Mouse (Mus musculus) cerebellum, adult 2 months (tissue): ENCODE data around the gene Col6a2. TPM values are rescaled to one million over a fixed set of nuclear protein-coding genes. Genes with fewer than 3 reads are reported as not detected.

ENCODE experiments used
- DNase-seq, 2 experiments: peaks; one replicate each; pipeline ENCODE4 v3.0.0; 2021
- H3K27ac ChIP-seq: fragments of 200-500 bp; 2 replicates; pipeline ENCODE4 v1.5.1; 2012; ENCODE audit warnings: low read length, control low read depth, inconsistent platforms; ENCODE audit not compliant: insufficient read depth
- H3K27me3 ChIP-seq: fragments of 200-500 bp; 2 replicates; pipeline ENCODE4 v1.6.1; 2012; ENCODE audit warnings: inconsistent platforms, mild to moderate bottlenecking, low read length, moderate library complexity; ENCODE audit not compliant: control insufficient read depth, insufficient read depth
- H3K4me1 ChIP-seq: fragments of 200-500 bp; 2 replicates; pipeline ENCODE4 v1.6.1; 2011; ENCODE audit warnings: low read length; ENCODE audit not compliant: control insufficient read depth, insufficient read depth
- H3K4me3 ChIP-seq: fragments of 200-500 bp; replicated peaks from 2 replicates; pipeline ENCODE3; 2011; ENCODE audit warnings: mild to moderate bottlenecking, low read depth, low read length, control low read depth; ENCODE audit not compliant: insufficient read depth
- CTCF ChIP-seq: fragments of 200-500 bp; IDR thresholded peaks from 2 replicates; pipeline ENCODE4 v1.5.1; 2011; ENCODE audit warnings: low read depth, mild to moderate bottlenecking, control low read depth, low read length, moderate library complexity, borderline replicate concordance; ENCODE audit not compliant: insufficient read depth
- POLR2A ChIP-seq: fragments of 200-500 bp; IDR thresholded peaks from 2 replicates; pipeline ENCODE4 v1.6.1; 2011; ENCODE audit warnings: low read length, control low read depth, borderline replicate concordance; ENCODE audit not compliant: insufficient read depth
- WGBS: fragments of 180-500 bp; shearing (Covaris S2); methylation state at CpG from one replicate; pipeline ENCODE4 v1.1.7; 2018; 5-methylcytosine and 5-hydroxymethylcytosine counted together
- polyA plus RNA-seq: library from polyadenylated mRNA; depleted of rRNA; stranded (reverse); fragments of >200 nt; gene quantifications from 2 replicates; pipeline ENCODE4 v1.2.3, GENCODE M21; 2012

Gene Col6a2
- polyA plus RNA-seq, 1 experiment = 2.9 TPM

- no peak overlapping the region for H3K27ac ChIP-seq
- H3K27me3 ChIP-seq = no peaks in the 10 kb centered on the region
- H3K4me1 ChIP-seq = no peaks in the 10 kb centered on the region
- no peak for DNase-seq
- no peak for TF ChIP-seq POLR2A
- no peak for TF ChIP-seq CTCF
- WGBS = 92% methylated on average over 31 of the region's 31 CpGs
- no peak overlapping the region for H3K4me3 ChIP-seq
Observed at GRCm38 (mm10) chr10:76596338-76596737, 27.1 kb downstream of the Col6a2 start.

GRCm38 (mm10) chr10:76590197-76590596, 33.2 kb downstream of the Col6a2 start:
- Histone ChIP-seq H3K4me1 (no peaks in the 10 kb centered on the region), H3K4me3 (no peak overlapping the region), H3K27ac (no peak overlapping the region), H3K27me3 (no peaks in the 10 kb centered on the region)
- WGBS = 86% methylated on average over 11 of the region's 11 CpGs
- TF ChIP-seq POLR2A (no peak), CTCF (no peak)
- no peak for DNase-seq

DNA sequence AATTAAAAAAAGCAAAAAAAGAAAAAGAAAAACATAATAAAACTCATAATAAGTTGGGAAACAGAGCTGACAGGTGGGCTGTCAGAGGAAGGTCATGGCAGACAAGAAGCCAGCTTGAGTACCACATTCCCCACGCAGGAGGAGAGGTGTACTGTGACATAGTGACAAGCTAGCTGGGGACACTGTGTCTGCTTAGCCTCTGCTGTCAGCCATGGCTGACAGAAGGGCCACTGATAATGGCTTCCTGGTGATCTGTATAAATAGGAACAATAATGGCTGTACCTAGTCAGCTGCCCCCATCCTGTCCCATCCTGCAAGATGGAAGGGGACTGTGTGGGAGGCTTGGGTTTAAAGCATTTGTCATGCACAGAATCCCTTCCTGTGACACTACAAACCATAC, 37.2 kb downstream of the Col6a2 start:
- whole genome bisulfite sequencing = 57% methylated on average over 1 of the region's 1 CpGs
- no peak for DNase-seq
- Histone ChIP-seq H3K4me1 (no peaks in the 10 kb centered on the region), H3K27me3 (no peaks in the 10 kb centered on the region), H3K27ac (no peak overlapping the region), H3K4me3 (no peak overlapping the region)
- TF ChIP-seq POLR2A (no peak), CTCF (no peak)

- no peak overlapping the region for H3K27ac ChIP-seq
- no peak for TF ChIP-seq CTCF
- no peak for TF ChIP-seq POLR2A
- peak overlapping the region; percentile 39 for H3K4me3 ChIP-seq
- 16% methylated on average over 10 of the region's 10 CpGs for WGBS
- no peaks in the 10 kb centered on the region for H3K4me1 ChIP-seq
- no peaks in the 10 kb centered on the region for H3K27me3 ChIP-seq
- no peak for DNase-seq
Observed at GRCm38 (mm10) chr10:76584138-76584537, 39.3 kb downstream of the Col6a2 start.

GRCm38 (mm10) chr10:76576920-76577319, 46.5 kb downstream of the Col6a2 start:
- DNase-seq = no peak
- no peaks in the 10 kb centered on the region for H3K27me3 ChIP-seq
- H3K4me1 ChIP-seq = no peaks in the 10 kb centered on the region
- no peak overlapping the region for H3K4me3 ChIP-seq
- TF ChIP-seq CTCF (no peak), POLR2A (no peak)
- 87% methylated on average over 7 of the region's 7 CpGs for WGBS
- H3K27ac ChIP-seq = no peak overlapping the region

GRCm38 (mm10) chr10:76575374-76575773, 48.1 kb downstream of the Col6a2 start, which contains the start of gene Ftcd:
TSS of gene Ftcd (plus strand) at chr10:76575648.
- H3K27ac ChIP-seq = no peak within 1 kb of the TSS
- no peaks in the 10 kb centered on the region for H3K4me1 ChIP-seq
- H3K27me3 ChIP-seq = no peaks in the 10 kb centered on the region
- 79% methylated on average over 3 of the region's 3 CpGs for WGBS
- TF ChIP-seq CTCF (no peak), POLR2A (no peak)
- DNase-seq = no peak
- no peak within 1 kb of the TSS for H3K4me3 ChIP-seq

GRCm38 (mm10) chr10:76572151-76572550, 51.3 kb downstream of the Col6a2 start:
- H3K4me1 ChIP-seq = no peaks in the 10 kb centered on the region
- DNase-seq = no peak
- no peaks in the 10 kb centered on the region for H3K27me3 ChIP-seq
- no peak overlapping the region for H3K27ac ChIP-seq
- 38% methylated on average over 3 of the region's 3 CpGs for WGBS
- no peak overlapping the region for H3K4me3 ChIP-seq
- TF ChIP-seq CTCF = no peak
- TF ChIP-seq POLR2A = no peak

DNA sequence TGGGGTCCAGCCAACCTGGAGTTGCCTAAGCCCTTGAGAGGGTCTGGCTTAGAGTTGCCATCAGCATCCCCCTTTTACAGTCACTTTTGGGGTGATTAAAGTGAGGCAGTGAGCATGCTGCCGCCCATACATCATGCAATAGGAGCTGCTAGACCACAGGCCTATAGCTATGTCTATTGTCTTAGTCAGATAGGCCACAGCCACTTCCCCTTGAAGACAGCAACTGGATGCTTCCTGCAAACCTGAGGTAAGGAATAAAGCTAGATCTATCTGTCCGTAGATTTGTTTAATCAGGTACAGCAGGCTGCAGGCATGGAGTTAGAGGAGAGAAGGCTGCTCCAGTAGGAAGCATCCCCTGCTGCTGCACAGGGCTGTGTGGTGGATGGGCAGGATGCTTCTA, 52.4 kb downstream of the Col6a2 start:
- Histone ChIP-seq H3K27me3 (no peaks in the 10 kb centered on the region), H3K4me3 (no peak overlapping the region), H3K4me1 (no peaks in the 10 kb centered on the region), H3K27ac (no peak overlapping the region)
- DNase-seq = no peak
- WGBS = 85% methylated on average over 2 of the region's 2 CpGs
- no peak for TF ChIP-seq CTCF
- TF ChIP-seq POLR2A = no peak

GRCm38 (mm10) chr10:76569996-76570685, 53.3 kb downstream of the Col6a2 start:
- no peak for DNase-seq
- no peak overlapping the region for H3K27ac ChIP-seq
- no peaks in the 10 kb centered on the region for H3K4me1 ChIP-seq
- WGBS = 87% methylated on average over 22 of the region's 22 CpGs
- no peak for TF ChIP-seq POLR2A
- TF ChIP-seq CTCF = no peak
- no peaks in the 10 kb centered on the region for H3K27me3 ChIP-seq
- H3K4me3 ChIP-seq = no peak overlapping the region
